Mouse (Mus musculus): ENCODE results near the gene Hdac7.

DNA sequence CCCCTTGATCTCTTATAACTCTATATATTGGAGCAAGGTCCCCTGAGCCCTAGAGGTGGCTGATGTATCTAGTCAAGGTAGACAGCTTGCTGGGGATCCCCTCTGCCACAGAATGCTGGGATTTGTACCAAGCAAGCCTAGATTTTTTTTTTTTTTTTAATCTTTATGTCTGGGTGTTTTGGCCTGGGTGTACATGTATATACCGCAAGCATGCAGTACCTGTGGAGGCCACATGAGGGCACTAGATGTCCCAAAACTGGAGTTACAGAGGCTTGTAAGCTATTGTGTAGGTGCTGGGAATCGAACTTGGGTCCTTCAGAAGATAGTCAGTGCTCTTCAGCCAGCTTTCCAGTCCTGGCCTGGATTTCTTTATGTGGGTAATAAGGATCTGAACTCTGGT, 21.7 kb upstream of the Hdac7 start:
- peak; percentile 37; the same call in 1 of the 2 replicates for TF ChIP-seq CTCF (IDR thresholded peaks at IDR 0.05; ENCODE audit: extremely low read depth, insufficient read length, insufficient replicate concordance, low read depth, low read length)
- no peak for TF ChIP-seq POLR2A (IDR thresholded peaks at IDR 0.05; ENCODE audit: low read depth, low read length)

Data from small intestine, adult 2 months (tissue).